Mouse (Mus musculus) forebrain, postnatal 0 days (tissue): ENCODE measurements around the gene Rhbdf2. TPM values are rescaled to one million over a fixed set of nuclear protein-coding genes. Genes with fewer than 3 reads are reported as not detected.
A peak's percentile ranks its signal among the peaks of the same experiment; 100 is the strongest.

ENCODE experiments used
- ATAC-seq: fragments of 200-750 bp; cut with Nextera tagmentation; 2 replicates; pipeline ENCODE4 v1.8.0; 2017; ENCODE audit warnings: mild to moderate bottlenecking, moderate library complexity
- DNase-seq: peaks from one replicate; pipeline ENCODE4 v3.0.0-alpha.2; 2015
- H3K27ac ChIP-seq: fragments of 300-500 bp; sonication (generic); 2 replicates; pipeline ENCODE4 v1.5.1; 2014; ENCODE audit warnings: low read depth, mild to moderate bottlenecking, antibody characterized with exemption, low read length, moderate library complexity, mixed read lengths
- H3K27me3 ChIP-seq: fragments of 300-500 bp; sonication (generic); 2 replicates; pipeline ENCODE4 v1.6.1; 2014; ENCODE audit warnings: mild to moderate bottlenecking, low read length, mixed read lengths; ENCODE audit not compliant: insufficient read depth
- H3K36me3 ChIP-seq: fragments of 300-500 bp; sonication (generic); 2 replicates; pipeline ENCODE4 v1.6.1; 2014; ENCODE audit warnings: mild to moderate bottlenecking, moderate library complexity; ENCODE audit not compliant: insufficient read depth
- H3K4me1 ChIP-seq: fragments of 300-500 bp; sonication (generic); 2 replicates; pipeline ENCODE4 v1.6.1; 2014; ENCODE audit warnings: antibody characterized with exemption; ENCODE audit not compliant: insufficient read depth
- H3K4me2 ChIP-seq: fragments of 300-500 bp; sonication (generic); 2 replicates; pipeline ENCODE4 v1.6.1; 2014; ENCODE audit warnings: low read depth, mild to moderate bottlenecking, moderate library complexity
- H3K4me3 ChIP-seq: fragments of 300-500 bp; sonication (generic); 2 replicates; pipeline ENCODE4 v1.5.1; 2014; ENCODE audit warnings: low read depth, low read length, mixed read lengths
- H3K9ac ChIP-seq: fragments of 300-500 bp; sonication (generic); 2 replicates; pipeline ENCODE4 v1.6.1; 2014; ENCODE audit warnings: mild to moderate bottlenecking
- H3K9me3 ChIP-seq: fragments of 300-500 bp; sonication (generic); 2 replicates; pipeline ENCODE4 v1.6.1; 2016; ENCODE audit warnings: low read length
- CTCF ChIP-seq: sonication (generic); IDR thresholded peaks from 2 replicates; pipeline ENCODE4 v1.5.1; 2016; ENCODE audit warnings: antibody characterized with exemption, control low read depth, low read depth
- WGBS: fragments of 180-500 bp; shearing (Covaris S2); extraction: QIAGEN DNeasy Blood & Tissue Kit; methylation state at CpG from one replicate; pipeline ENCODE4 v1.1.7; 2014; 5-methylcytosine and 5-hydroxymethylcytosine counted together
- polyA plus RNA-seq: library from polyadenylated mRNA; unstranded; fragments of >200 nt; fragmentation: Nextera tagmentation; extraction: Ambion mirVana; gene quantifications from 2 replicates; pipeline ENCODE4 v1.2.1, GENCODE M21; 2015
- total RNA-seq: library from RNA; depleted of rRNA; stranded (reverse); fragments of >200 nt; gene quantifications from 2 replicates; pipeline ENCODE4 v1.2.3, GENCODE M21; 2014

The Rhbdf2 gene
- total and polyA plus RNA-seq, 2 experiments from 2014 or later = 0.97 to 1.9 TPM

DNA sequence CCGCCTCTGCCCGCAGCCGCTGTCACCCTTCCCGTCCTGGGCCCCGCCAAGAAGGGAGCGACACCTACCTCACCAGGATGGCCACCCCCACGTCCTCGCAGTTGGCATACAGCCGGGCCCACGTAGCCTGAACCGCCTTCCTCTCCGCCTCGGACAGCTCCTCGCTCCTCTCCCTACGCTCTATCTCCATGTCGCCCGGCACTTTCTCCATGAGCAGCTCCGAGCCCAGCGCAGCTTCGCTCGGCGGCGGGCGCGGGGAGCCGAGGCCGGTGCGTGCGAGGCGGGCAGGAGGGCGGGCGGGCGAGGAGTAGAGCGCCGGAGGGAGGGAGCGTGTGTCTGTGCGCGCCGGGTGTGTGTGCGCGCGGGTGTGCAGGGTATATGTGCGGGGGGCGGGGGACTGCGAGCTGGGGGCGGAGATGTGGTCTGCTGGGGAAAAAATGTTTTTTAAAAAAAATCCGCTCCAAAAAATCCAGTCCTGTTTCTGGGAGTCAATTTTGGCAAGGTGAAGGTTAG lies 26.9 kb upstream of the Rhbdf2 start:
- no peaks in the 10 kb centered on the region for H3K36me3 ChIP-seq
- H3K9me3 ChIP-seq = no peaks in the 10 kb centered on the region
- H3K27ac ChIP-seq = 0 out of 2 replicates have a peak overlapping the region, but pooled peaks have one; percentile 9
- ATAC-seq = peak; percentile 71
- peak overlapping the region; percentile 81 for H3K9ac ChIP-seq
- no peak for TF ChIP-seq CTCF
- WGBS = 4% methylated on average over 44 of the region's 47 CpGs
- peak overlapping the region; percentile 96 for H3K4me2 ChIP-seq
- DNase-seq = peak; percentile 69
- H3K27me3 ChIP-seq = no peaks in the 10 kb centered on the region
- H3K4me3 ChIP-seq = peak overlapping the region; percentile 68
- H3K4me1 ChIP-seq = 0 out of 2 replicates have a peak, but pooled peaks cover 8% of the 10 kb centered on the region

DNA sequence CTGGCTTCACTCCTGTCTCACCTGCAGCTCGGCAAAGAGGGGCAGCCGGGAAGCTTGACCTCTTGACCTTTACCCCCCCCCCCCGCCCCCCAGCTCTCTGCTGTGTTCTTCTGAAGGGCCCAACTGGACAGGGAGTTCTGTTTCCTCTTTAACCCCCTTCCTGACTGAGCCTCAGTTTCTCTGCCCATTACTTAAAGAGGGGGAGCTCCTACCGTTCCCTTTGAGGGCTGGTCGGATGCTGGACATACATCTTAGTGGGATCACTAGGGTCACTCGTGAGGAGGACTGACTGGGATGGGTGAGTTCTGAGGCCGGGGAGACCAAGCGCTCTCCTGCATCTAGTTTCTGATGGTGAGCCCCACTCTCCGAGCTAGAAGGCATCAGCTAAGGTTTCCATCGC lies 26.4 kb upstream of the Rhbdf2 start, which contains the start of gene Prcd:
TSS of gene Prcd (plus strand) at position 301 of the 400 bp plus-strand sequence.
- 0 out of 2 replicates have a peak within 1 kb of the TSS, but pooled peaks have one; percentile 9 for H3K27ac ChIP-seq
- 0 out of 2 replicates have a peak, but pooled peaks cover 5% of the 10 kb centered on the region for H3K4me1 ChIP-seq
- H3K9me3 ChIP-seq = no peaks in the 10 kb centered on the region
- ATAC-seq = no peak; the same call in 1 of the 2 replicates
- H3K4me2 ChIP-seq = peak within 1 kb of the TSS; percentile 96
- peak within 1 kb of the TSS; percentile 81 for H3K9ac ChIP-seq
- no peaks in the 10 kb centered on the region for H3K36me3 ChIP-seq
- DNase-seq = no peak
- WGBS = 4% methylated on average over 10 of the region's 10 CpGs
- peak within 1 kb of the TSS; percentile 68 for H3K4me3 ChIP-seq
- no peaks in the 10 kb centered on the region for H3K27me3 ChIP-seq
- TF ChIP-seq CTCF = no peak

DNA sequence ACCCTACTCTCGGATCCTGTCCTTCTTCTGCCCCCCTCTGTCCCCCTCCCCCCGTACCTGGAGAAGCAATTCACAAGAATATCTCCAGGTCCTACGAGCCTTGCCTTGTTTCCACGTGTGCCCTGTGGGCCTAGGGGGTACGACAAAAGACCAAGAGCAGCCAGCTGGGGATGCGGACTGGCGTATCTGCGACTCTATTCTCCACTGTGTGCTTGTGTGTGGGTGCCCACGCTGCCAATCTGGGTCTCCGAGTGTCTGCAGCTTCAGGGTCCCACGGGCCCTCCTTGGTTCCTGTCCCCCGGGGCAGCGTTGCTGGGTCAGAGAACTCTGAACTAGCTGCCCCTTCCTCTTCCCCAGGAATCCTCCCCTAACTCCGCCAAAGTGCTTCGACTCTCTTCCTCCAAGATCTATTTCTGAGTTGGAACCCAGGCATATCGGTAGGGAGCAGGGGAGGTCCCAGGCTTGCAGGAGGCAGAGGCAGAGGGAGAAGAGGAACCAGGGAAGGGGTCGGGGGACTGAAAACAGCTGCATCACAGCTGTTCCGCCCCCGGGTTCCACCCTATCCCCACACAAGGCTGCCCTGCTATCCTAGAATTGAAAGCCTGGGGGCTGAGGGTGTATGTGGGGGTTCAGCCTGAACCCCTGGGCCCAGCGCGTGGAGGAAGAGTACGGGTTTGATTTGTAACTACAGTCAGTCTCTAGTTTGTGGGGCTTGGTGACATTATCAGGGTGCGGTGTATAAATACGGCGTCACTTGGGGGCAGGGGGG lies 25.7 kb upstream of the Rhbdf2 start:
- DNase-seq = no peak
- no peaks in the 10 kb centered on the region for H3K27me3 ChIP-seq
- H3K27ac ChIP-seq = no peak overlapping the region
- H3K4me3 ChIP-seq = peak overlapping the region; percentile 68
- no peaks in the 10 kb centered on the region for H3K9me3 ChIP-seq
- ATAC-seq = no peak
- no peaks in the 10 kb centered on the region for H3K4me1 ChIP-seq
- TF ChIP-seq CTCF = no peak
- H3K36me3 ChIP-seq = no peaks in the 10 kb centered on the region
- H3K4me2 ChIP-seq = peak overlapping the region; percentile 96
- H3K9ac ChIP-seq = peak overlapping the region; percentile 81; the same call in 1 of the 2 replicates
- 65% methylated on average over 25 of the region's 25 CpGs for WGBS

DNA sequence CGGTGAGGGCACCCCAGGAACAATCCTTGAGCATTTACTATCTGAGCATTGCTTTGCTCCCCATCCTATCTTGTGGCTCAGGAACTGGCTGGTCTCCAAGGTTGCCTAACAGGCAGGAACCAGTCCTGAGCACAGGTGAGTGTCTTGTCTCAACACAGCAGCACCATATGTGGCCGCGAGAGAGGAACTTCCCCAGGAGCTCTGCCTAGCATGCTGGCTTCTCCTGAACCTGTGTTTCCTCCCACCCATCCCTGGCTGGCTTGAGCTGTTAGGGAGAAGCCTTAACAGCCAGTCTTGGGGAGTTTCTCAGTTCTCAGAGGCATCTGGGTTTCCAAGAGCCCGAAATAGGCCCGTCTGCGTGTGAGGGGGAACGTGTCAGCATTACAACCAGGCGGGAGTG lies 24.5 kb upstream of the Rhbdf2 start:
- H3K4me1 ChIP-seq = no peaks in the 10 kb centered on the region
- peak; percentile 9; the same call in 1 of the 2 replicates for ATAC-seq
- no peak overlapping the region for H3K27ac ChIP-seq
- TF ChIP-seq CTCF = no peak
- no peaks in the 10 kb centered on the region for H3K27me3 ChIP-seq
- no peak overlapping the region for H3K9ac ChIP-seq
- H3K4me2 ChIP-seq = no peak overlapping the region
- no peaks in the 10 kb centered on the region for H3K36me3 ChIP-seq
- WGBS = 66% methylated on average over 8 of the region's 8 CpGs
- no peaks in the 10 kb centered on the region for H3K9me3 ChIP-seq
- H3K4me3 ChIP-seq = no peak overlapping the region
- no peak for DNase-seq

DNA sequence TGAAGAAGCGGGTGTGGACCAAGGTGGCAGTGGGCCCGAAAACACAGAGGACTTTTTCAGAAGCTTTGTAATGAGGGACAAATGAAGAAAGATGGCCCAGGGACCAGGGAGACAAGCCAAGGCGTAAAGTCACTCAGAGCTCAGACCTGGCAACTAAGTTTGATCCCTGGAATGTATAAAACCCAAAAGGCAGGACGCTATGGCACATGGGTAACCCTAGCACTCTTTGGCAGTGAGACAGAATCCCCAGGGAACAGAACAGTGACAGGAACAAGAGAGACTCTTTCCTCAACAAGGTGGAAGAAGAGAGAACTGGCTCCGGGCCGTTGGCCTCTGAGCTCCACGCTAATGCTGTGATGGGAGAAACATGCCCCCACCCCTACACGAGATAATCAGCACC lies 24.0 kb upstream of the Rhbdf2 start:
- no peak overlapping the region for H3K27ac ChIP-seq
- no peaks in the 10 kb centered on the region for H3K27me3 ChIP-seq
- TF ChIP-seq CTCF = no peak
- ATAC-seq (no peak), DNase-seq (no peak)
- H3K36me3 ChIP-seq = no peaks in the 10 kb centered on the region
- 84% methylated on average over 8 of the region's 8 CpGs for WGBS
- H3K9ac ChIP-seq = no peak overlapping the region
- no peaks in the 10 kb centered on the region for H3K9me3 ChIP-seq
- no peaks in the 10 kb centered on the region for H3K4me1 ChIP-seq
- H3K4me3 ChIP-seq = no peak overlapping the region
- H3K4me2 ChIP-seq = no peak overlapping the region

DNA sequence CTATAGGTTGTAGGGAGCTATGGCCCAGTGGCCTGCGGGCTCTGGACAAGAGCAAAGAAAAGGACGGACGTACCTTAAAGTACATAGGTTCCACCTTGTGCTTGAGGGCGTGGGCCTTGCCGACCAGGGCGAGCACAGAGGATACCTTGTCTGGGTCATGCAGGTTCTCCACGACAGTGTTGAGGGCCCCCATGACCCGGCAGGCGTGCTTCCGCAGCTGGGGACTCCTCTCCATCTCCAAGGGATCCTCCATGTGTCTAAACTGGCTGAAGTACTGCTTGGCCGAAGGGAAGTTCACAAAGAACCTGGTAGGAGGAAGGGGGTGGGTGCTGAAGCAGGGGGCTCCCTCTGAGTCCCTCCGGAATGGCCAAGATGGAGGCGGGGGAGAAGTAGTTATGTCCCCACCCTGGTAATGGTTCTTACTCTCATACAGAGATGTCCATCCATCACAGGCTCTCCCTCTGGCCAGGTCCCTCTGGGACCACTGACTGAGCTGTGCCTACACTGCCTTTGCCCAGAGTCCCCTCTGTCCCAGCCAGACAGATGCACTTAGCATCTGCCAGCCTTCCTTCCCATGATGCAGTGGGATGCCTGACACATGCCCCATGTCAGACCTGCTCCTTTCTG lies 23.0 kb upstream of the Rhbdf2 start:
- ATAC-seq (no peak), DNase-seq (no peak)
- Histone ChIP-seq H3K9me3 (no peaks in the 10 kb centered on the region), H3K4me2 (no peak overlapping the region), H3K27me3 (no peaks in the 10 kb centered on the region), H3K9ac (no peak overlapping the region), H3K4me3 (no peak overlapping the region), H3K4me1 (no peaks in the 10 kb centered on the region), H3K36me3 (no peaks in the 10 kb centered on the region), H3K27ac (no peak overlapping the region)
- 90% methylated on average over 13 of the region's 13 CpGs for WGBS
- TF ChIP-seq CTCF = no peak

DNA sequence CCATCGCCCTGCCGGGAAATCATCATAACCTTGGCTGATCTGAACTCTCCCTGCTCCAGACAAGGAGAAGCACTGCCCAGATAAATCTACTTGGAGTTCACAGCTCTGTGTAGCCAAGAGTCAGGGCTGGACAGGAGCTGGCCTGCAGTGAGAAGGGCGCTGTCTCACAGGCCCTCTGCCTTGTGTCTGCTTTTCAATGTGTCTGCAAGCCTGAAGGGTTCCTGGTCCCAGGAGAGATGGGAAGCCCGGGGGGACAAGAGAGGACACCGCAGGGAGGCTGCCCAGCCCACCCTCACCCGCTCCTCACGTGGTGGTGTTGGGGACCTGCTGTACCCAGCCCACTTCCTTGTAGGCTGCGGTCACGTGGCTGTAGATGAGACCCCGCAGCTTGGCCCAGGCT lies 22.2 kb upstream of the Rhbdf2 start:
- WGBS = 73% methylated on average over 10 of the region's 10 CpGs
- ATAC-seq (no peak), DNase-seq (no peak)

More for the DNA sequence above, 22.2 kb upstream of the Rhbdf2 start:
- Histone ChIP-seq H3K4me3 (no peak overlapping the region), H3K27me3 (no peaks in the 10 kb centered on the region), H3K27ac (no peak overlapping the region), H3K4me1 (0 out of 2 replicates have a peak, but pooled peaks cover 7% of the 10 kb centered on the region), H3K9ac (no peak overlapping the region), H3K4me2 (no peak overlapping the region), H3K9me3 (no peaks in the 10 kb centered on the region), H3K36me3 (no peaks in the 10 kb centered on the region)
- TF ChIP-seq CTCF = no peak
